Mouse (Mus musculus): ENCODE measurements around the gene Rasgrf2.

DNA sequence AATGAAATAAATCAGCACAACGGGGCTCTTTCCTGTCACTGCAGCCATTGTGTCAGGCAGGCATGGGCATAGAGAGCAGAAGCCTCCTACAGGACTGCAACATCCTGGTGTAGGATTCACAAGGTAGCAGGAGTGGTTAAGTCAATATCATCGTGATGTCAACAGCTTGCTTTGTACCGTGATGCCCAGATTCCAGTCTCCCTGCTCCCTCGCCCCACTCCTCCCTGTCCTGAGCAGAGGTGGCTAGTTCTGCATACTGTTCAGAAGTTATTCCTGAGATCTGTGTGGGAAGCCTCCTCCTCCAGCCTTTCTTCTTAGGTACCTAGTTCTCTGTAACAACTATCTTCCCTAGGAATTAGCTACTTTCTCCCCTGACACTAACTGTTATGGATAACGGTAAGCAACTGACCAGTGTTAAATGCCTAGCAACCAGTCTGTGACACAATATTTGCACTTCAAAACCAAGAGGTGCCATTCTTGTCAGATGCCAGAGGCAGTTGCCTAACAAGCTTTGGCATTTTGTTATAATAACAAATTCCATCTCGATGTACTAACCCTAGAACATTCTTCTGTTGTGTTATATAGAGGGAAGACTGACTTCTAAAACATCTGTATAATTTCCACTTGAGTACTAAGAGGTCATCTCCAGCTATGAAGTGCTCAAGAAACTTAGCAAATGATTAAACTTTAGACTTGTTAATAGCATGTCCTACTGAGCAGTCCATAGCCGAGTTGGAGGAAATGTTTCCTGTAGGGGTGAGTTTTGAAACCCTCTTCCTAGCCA is 201.3 kb downstream of the Rasgrf2 start:
- no peak for TF ChIP-seq CTCF (IDR thresholded peaks at IDR 0.05; ENCODE audit: control insufficient read depth, insufficient read depth, low read length)
- TF ChIP-seq POLR2A (IDR thresholded peaks at IDR 0.05; ENCODE audit: borderline replicate concordance, control insufficient read depth, low read depth, low read length), result no peak

Data from bone marrow, adult 2 months (tissue).